ENCODE assay signal across 7 mouse cellular contexts in the genomic region with DNA sequence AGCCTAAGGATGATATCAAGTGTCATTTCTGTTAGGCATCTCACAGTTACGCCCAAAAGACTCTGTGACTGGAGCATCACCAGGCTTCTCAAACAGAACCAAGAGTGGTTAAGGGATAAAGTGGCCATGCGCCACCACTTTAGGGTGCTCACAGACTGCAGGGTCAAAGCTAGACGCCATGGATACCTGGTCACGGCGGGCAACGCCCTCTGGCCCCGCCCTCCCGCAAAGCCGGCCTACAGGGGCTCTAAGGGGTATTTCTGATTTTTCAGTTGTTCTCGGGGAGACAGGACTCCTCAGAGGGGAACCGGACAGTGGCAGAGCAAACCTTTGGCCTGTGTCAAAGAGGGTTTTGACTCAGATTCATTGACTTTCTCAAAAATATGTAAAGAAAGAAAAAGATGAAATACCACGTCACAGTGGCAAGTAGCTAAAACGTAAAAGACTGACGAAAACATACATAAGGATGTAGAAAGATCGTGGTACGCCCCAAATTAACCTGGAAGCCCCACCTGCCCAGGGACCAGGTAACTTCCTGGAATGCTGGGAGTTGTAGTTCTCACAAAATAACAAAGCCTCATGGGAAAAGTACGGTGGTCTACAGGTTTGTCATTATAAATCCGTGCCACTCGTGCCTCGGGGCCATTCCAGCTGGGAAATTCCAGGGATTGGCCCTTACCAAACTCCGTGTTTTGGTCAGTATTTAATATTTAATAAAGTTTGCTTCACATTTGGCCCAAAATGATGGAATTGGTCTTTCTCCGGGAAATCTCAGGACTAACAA.
A peak's percentile ranks its signal among the peaks of the same experiment; 100 is the strongest.
DNase-seq lines count a peak whose midpoint lies in the region; ATAC-seq and TF ChIP-seq lines count a peak whose summit lies in the region.

No protein-coding gene starts in this region.

- H3K4me3 ChIP-seq in embryonic facial prominence, embryonic 14.5 days (ENCODE audit: low read depth, low read length), result peak overlapping the region; percentile 34
- H3K4me3 ChIP-seq in kidney, embryonic 14.5 days (ENCODE audit: low read length), result peak overlapping the region; percentile 30
- peak overlapping the region; percentile 35 for H3K4me3 ChIP-seq in lung, embryonic 15.5 days
- peak overlapping the region; percentile 57 for H3K4me3 ChIP-seq in small intestine, adult 2 months (ENCODE audit: low read depth, low read length)

- DNase-seq in urinary bladder, postnatal 14 days (ENCODE audit: low spot score), result peak; percentile 8
- no peak for DNase-seq in urinary bladder, postnatal 10 days (ENCODE audit: low spot score)
- peak; percentile 86 for DNase-seq in embryonic facial prominence, embryonic 14.5 days (ENCODE audit: low spot score)
- DNase-seq in c-Kit-positive CD71-positive TER-119-positive erythroid progenitor cells, embryonic 14.5 days (ENCODE audit: low spot score), result no peak

- H3K9ac ChIP-seq in embryonic facial prominence, embryonic 14.5 days (ENCODE audit: low read depth, low read length), result 0 out of 2 replicates have a peak overlapping the region, but pooled peaks have one; percentile 34
- peak overlapping the region; percentile 13; the same call in 1 of the 2 replicates for H3K9ac ChIP-seq in kidney, embryonic 14.5 days (ENCODE audit: low read depth, low read length)
- H3K9ac ChIP-seq in lung, embryonic 15.5 days, result no peak overlapping the region

- no peaks in the 10 kb centered on the region for H3K9me3 ChIP-seq in embryonic facial prominence, embryonic 14.5 days (ENCODE audit: control insufficient read depth, low read length)
- no peaks in the 10 kb centered on the region for H3K9me3 ChIP-seq in kidney, embryonic 14.5 days (ENCODE audit: control insufficient read depth, low read length)
- H3K9me3 ChIP-seq in lung, embryonic 15.5 days, result no peaks in the 10 kb centered on the region

- peak overlapping the region; percentile 52 for H3K4me2 ChIP-seq in embryonic facial prominence, embryonic 14.5 days (ENCODE audit: low read depth, low read length)
- peak overlapping the region; percentile 44 for H3K4me2 ChIP-seq in kidney, embryonic 14.5 days (replicated peaks; ENCODE audit: low read depth, low read length)
- H3K4me2 ChIP-seq in lung, embryonic 15.5 days, result peak overlapping the region; percentile 40

- ATAC-seq in embryonic facial prominence, embryonic 14.5 days (ENCODE audit: low read depth), result peak; percentile 81; the same call in 1 of the 2 replicates
- peak; percentile 81; the same call in 1 of the 2 replicates for ATAC-seq in kidney, embryonic 14.5 days (ENCODE audit: low FRiP score, low TSS enrichment)
- peak; percentile 74 for ATAC-seq in lung, embryonic 15.5 days (ENCODE audit: borderline replicate concordance, extremely low read depth, low FRiP score, low TSS enrichment)

- WGBS in embryonic facial prominence, embryonic 14.5 days, result 11% methylated on average over 22 of the region's 22 CpGs
- 10% methylated on average over 22 of the region's 22 CpGs for WGBS in kidney, embryonic 14.5 days
- WGBS in lung, embryonic 15.5 days, result 10% methylated on average over 22 of the region's 22 CpGs
- WGBS in small intestine, adult 2 months, result 9% methylated on average over 22 of the region's 22 CpGs

- H3K27me3 ChIP-seq in embryonic facial prominence, embryonic 14.5 days (replicated peaks; ENCODE audit: control insufficient read depth, insufficient read depth, low read length), result peaks cover 4% of the 10 kb centered on the region; the same call in 1 of the 2 replicates
- H3K27me3 ChIP-seq in kidney, embryonic 14.5 days (ENCODE audit: control insufficient read depth, insufficient read depth, low read length), result peaks cover 6% of the 10 kb centered on the region; the same call in 1 of the 2 replicates
- peaks cover 22% of the 10 kb centered on the region for H3K27me3 ChIP-seq in lung, embryonic 15.5 days
- peaks cover 3% of the 10 kb centered on the region; the same call in 1 of the 2 replicates for H3K27me3 ChIP-seq in small intestine, adult 2 months (ENCODE audit: control insufficient read depth, insufficient read depth, low read length)

- no peak for TF ChIP-seq CTCF in small intestine, adult 2 months (IDR thresholded peaks at IDR 0.05; ENCODE audit: extremely low read depth, insufficient read length, insufficient replicate concordance, low read depth, low read length)

- H3K4me1 ChIP-seq in embryonic facial prominence, embryonic 14.5 days (ENCODE audit: control insufficient read depth, insufficient read depth, low read length), result peaks cover 12% of the 10 kb centered on the region; the same call in 1 of the 2 replicates
- H3K4me1 ChIP-seq in kidney, embryonic 14.5 days (ENCODE audit: control insufficient read depth, insufficient read depth, low read length), result no peaks in the 10 kb centered on the region
- H3K4me1 ChIP-seq in lung, embryonic 15.5 days, result no peaks in the 10 kb centered on the region
- no peaks in the 10 kb centered on the region; the same call in 1 of the 2 replicates for H3K4me1 ChIP-seq in small intestine, adult 2 months (ENCODE audit: control insufficient read depth, insufficient read depth, insufficient read length, low read length)

- H3K36me3 ChIP-seq in embryonic facial prominence, embryonic 14.5 days (ENCODE audit: control insufficient read depth, insufficient read depth, low read length), result no peaks in the 10 kb centered on the region
- no peaks in the 10 kb centered on the region for H3K36me3 ChIP-seq in kidney, embryonic 14.5 days (ENCODE audit: control insufficient read depth, insufficient read depth, low read length)
- H3K36me3 ChIP-seq in lung, embryonic 15.5 days, result no peaks in the 10 kb centered on the region
- H3K36me3 ChIP-seq in small intestine, adult 2 months (ENCODE audit: control insufficient read depth, insufficient read depth, low read length), result no peaks in the 10 kb centered on the region

- no peak overlapping the region for H3K27ac ChIP-seq in embryonic facial prominence, embryonic 14.5 days (replicated peaks; ENCODE audit: low read depth, low read length)
- no peak overlapping the region for H3K27ac ChIP-seq in kidney, embryonic 14.5 days (ENCODE audit: low read depth, low read length)
- H3K27ac ChIP-seq in lung, embryonic 15.5 days, result 0 out of 2 replicates have a peak overlapping the region, but pooled peaks have one; percentile 29
- H3K27ac ChIP-seq in small intestine, adult 2 months (ENCODE audit: insufficient read depth, low read depth, low read length), result no peak overlapping the region

- no peak for TF ChIP-seq POLR2A in small intestine, adult 2 months (IDR thresholded peaks at IDR 0.05; ENCODE audit: low read depth, low read length)

Comparison
In these comparisons a context has a peak if more than half of its experiments do, and no peak if none do; other contexts are left out.
1. DNase-seq: peak in urinary bladder, postnatal 14 days (single experiment) and embryonic facial prominence, embryonic 14.5 days (single experiment); none in urinary bladder, postnatal 10 days (single experiment) and c-Kit-positive CD71-positive TER-119-positive erythroid progenitor cells, embryonic 14.5 days (single experiment).
2. Peak in every context shown above with its lines, with median percentiles within 50 percentile points of each other: ATAC-seq, H3K4me2 ChIP-seq and H3K4me3 ChIP-seq.